Mouse (Mus musculus) lung, adult 2 months (tissue): ENCODE results near the gene Kbtbd4. TPM values are rescaled to one million over a fixed set of nuclear protein-coding genes. Genes with fewer than 3 reads are reported as not detected.
A peak's percentile ranks its signal among the peaks of the same experiment; 100 is the strongest.

Experiments used
- DNase-seq: peaks from one replicate; pipeline ENCODE4 v3.0.0; 2022
- H3K4me1 ChIP-seq: fragments of 200-500 bp; 2 replicates; pipeline ENCODE4 v1.6.1; 2011; ENCODE audit warnings: low read length; ENCODE audit not compliant: control insufficient read depth, insufficient read depth
- H3K4me3 ChIP-seq: fragments of 200-500 bp; replicated peaks from 2 replicates; pipeline ENCODE3; 2011; ENCODE audit warnings: low read depth, mild to moderate bottlenecking, control low read depth, low read length; ENCODE audit errors: extremely low read depth
- CTCF ChIP-seq: fragments of 200-500 bp; IDR thresholded peaks from 2 replicates; pipeline ENCODE4 v1.5.1; 2011; ENCODE audit warnings: mild to moderate bottlenecking, low read length, control low read depth; ENCODE audit not compliant: insufficient read depth
- POLR2A ChIP-seq: fragments of 200-500 bp; IDR thresholded peaks from 2 replicates; pipeline ENCODE4 v1.6.1; 2011; ENCODE audit warnings: low read depth, mild to moderate bottlenecking, control low read depth, low read length, borderline replicate concordance; ENCODE audit errors: extremely low read depth
- WGBS: fragments of 180-500 bp; shearing (Covaris S2); methylation state at CpG from one replicate; pipeline ENCODE4 v1.1.7; 2018; 5-methylcytosine and 5-hydroxymethylcytosine counted together
- polyA plus RNA-seq: library from polyadenylated mRNA; depleted of rRNA; stranded (reverse); fragments of >200 nt; gene quantifications from 2 replicates; pipeline ENCODE4 v1.2.3, GENCODE M21; 2012

Gene Kbtbd4
- polyA plus RNA-seq, 1 experiment: 15.6 TPM

DNA sequence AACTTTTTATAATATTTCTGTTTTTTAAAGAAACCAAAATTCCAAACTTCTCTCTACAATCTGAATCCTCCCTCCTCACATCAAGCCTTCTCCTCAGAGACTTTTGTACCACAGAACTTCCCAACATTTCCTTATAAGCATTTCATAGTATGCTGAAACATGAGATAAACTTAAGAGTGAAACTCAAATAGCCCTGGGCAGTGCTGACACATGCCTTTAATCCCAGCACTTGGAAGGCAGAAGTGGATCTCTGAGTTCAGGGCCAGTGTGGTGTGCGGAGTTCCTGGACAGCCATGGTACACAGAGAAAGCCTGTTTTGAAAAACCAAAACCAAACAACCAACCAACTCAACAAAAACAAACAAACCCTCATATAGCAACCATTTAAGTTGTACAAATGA is 16.6 kb downstream of the Kbtbd4 start:
- no peak for DNase-seq
- WGBS: 53% methylated on average over 1 of the region's 1 CpGs
- H3K4me3 ChIP-seq: no peak overlapping the region
- H3K4me1 ChIP-seq: peaks cover 6% of the 10 kb centered on the region
- TF ChIP-seq POLR2A: no peak
- no peak for TF ChIP-seq CTCF

DNA sequence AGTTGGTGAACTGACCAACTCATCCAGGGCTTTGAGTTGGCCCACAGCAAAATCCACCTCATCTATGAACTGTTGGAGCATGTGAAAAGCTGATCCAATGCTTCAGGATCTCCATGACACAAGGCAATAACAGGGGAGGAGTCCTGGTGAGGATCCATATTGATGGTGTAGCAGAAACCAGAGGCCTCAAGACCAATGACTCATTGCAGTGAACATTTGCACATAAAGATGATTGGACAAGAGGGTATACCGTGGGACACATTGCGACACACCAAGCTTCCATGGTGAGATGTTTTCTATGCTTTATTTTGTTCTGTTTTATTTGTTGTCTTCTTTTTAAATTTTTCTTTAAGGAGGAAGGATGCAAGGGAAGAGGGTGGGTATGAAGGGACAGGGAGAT is 18.1 kb downstream of the Kbtbd4 start:
- H3K4me1 ChIP-seq: no peaks in the 10 kb centered on the region
- no peak for DNase-seq
- no peak for TF ChIP-seq CTCF
- H3K4me3 ChIP-seq: no peak overlapping the region
- 90% methylated on average over 2 of the region's 2 CpGs for WGBS

DNA sequence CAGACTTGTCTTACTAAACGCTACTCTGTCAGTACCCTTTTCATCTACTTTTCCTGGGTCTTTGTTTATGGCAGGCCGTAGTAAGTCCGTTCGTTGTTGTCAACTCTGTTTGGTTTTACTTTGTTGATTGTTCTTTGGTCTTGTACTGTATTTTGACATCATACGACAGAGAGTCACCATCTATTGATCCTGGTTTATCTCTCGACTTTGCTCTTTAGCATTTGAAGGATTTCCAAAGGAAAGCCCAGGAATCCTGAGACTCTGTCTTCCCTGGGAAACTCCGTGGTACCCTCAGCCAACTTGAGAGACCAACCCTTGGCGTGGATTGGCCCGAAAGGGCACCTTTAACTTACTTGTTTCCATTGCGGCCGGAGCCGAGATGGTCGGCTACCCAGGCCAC is 24.0 kb downstream of the Kbtbd4 start:
- H3K4me1 ChIP-seq: no peaks in the 10 kb centered on the region
- H3K4me3 ChIP-seq: no peak overlapping the region
- DNase-seq: no peak
- 85% methylated on average over 13 of the region's 13 CpGs for WGBS
- TF ChIP-seq POLR2A (no peak), CTCF (no peak)

DNA sequence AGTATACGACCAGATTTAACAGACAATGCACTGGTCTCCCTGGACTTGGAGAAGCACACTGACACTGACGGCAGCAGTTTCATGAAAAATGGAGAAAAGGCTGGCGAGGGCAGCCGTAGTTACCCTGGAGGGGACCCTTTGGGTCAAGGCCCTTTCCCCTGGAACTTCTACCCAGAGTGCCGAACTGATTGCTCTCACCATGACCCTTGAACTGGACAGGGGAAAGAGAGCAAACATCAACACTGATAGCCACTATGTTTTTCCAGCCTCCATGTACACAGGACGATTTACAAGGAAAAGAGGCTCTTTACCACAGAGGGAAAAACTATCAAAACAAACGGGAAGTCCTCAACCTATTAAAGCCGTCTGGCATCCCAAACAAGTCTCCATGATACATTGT is 27.3 kb downstream of the Kbtbd4 start:
- DNase-seq: no peak
- Histone ChIP-seq H3K4me1 (no peaks in the 10 kb centered on the region), H3K4me3 (no peak overlapping the region)
- 52% methylated on average over 8 of the region's 8 CpGs for WGBS
- TF ChIP-seq POLR2A: no peak
- TF ChIP-seq CTCF: no peak

GRCm38 (mm10) chr2:90932273-90932672 is 27.7 kb downstream of the Kbtbd4 start:
- WGBS: 59% methylated on average over 2 of the region's 2 CpGs
- H3K4me3 ChIP-seq: no peak overlapping the region
- no peak for TF ChIP-seq CTCF
- no peak for TF ChIP-seq POLR2A
- no peak for DNase-seq
- H3K4me1 ChIP-seq: no peaks in the 10 kb centered on the region

DNA sequence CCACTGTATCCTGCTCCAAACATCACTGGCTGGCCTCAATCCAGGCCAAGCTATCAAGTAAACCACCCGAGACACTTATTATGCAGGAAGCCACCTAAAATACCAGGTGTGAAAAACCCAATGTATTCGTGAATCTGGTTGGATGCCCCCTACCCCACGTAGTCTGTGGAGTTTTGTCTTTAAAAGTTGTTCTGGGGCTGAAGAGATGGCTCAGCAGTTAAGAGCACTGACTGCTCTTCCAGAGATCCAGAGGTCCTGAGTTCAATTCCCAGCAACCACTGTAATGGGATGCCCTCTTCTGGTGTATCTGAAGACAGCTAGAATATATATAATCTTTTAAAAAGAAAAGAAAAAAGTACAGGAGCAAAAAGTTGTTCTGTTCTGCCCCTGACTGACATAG is 33.8 kb downstream of the Kbtbd4 start:
- Histone ChIP-seq H3K4me1 (peaks cover 11% of the 10 kb centered on the region), H3K4me3 (no peak overlapping the region)
- no peak for DNase-seq
- WGBS: 66% methylated on average over 3 of the region's 3 CpGs
- TF ChIP-seq POLR2A: no peak
- no peak for TF ChIP-seq CTCF

DNA sequence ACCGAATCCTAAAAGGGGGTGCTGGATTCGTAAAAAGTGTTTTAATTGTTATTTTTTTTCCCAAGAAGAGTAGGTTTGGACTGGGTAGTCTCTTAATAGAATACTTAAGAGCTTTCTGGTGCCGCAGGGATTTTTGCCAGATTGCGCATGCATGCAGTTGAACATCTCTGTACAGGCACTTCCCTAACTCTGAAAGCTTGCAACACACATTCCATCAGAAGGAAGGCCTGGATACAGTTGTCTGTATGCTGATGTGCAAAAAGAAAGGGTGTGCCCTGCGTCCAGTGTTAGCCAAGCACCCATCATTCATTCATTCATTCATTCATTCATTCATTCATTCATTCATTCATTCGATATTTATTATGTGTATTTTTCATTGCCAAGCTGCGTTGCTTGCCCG is 35.2 kb downstream of the Kbtbd4 start:
- TF ChIP-seq CTCF: no peak
- no peak for TF ChIP-seq POLR2A
- Histone ChIP-seq H3K4me1 (peaks cover 14% of the 10 kb centered on the region), H3K4me3 (peak overlapping the region; percentile 53)
- WGBS: 35% methylated on average over 8 of the region's 8 CpGs
- DNase-seq: no peak

GRCm38 (mm10) chr2:90940233-90941229 is 36.0 kb downstream of the Kbtbd4 start, which contains the start of gene Celf1:
Gene Celf1, plus strand, starts transcription at chr2:90940382.
- peak; percentile 78 for DNase-seq
- peak within 1 kb of the TSS; percentile 87 for H3K4me3 ChIP-seq
- WGBS: under 1% methylated on average over 100 of the region's 113 CpGs
- peak; percentile 33; the same call in 1 of the 2 replicates for TF ChIP-seq CTCF
- TF ChIP-seq POLR2A: 0 out of 2 replicates have a peak, but pooled peaks have one; percentile 28
- peaks cover 14% of the 10 kb centered on the region for H3K4me1 ChIP-seq

GRCm38 (mm10) chr2:90941744-90942143 is 37.2 kb downstream of the Kbtbd4 start:
- TF ChIP-seq POLR2A (no peak), CTCF (no peak)
- DNase-seq: no peak
- Histone ChIP-seq H3K4me3 (no peak overlapping the region), H3K4me1 (peaks cover 14% of the 10 kb centered on the region)
- WGBS: 46% methylated on average over 2 of the region's 2 CpGs

DNA sequence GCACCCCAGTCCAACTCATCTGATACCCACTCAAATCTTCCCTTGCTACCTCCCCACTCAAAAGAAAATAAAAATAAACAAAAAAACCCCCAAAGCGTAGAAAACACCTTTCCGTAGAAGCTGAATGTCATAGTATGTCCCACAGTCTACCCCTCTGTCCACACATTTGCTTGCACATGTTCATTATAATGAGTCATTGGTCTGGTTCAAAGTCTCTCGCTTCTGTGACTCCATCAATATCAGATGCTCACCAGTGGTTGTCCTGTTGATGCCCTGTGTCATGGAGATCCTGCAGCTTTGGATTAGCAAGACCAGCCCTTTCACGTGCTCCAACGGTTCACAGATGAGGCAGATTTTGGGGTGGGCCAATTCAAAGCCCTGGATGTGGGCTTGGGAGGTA is 45.6 kb downstream of the Kbtbd4 start:
- peaks cover 2% of the 10 kb centered on the region; the same call in 1 of the 2 replicates for H3K4me1 ChIP-seq
- no peak for DNase-seq
- WGBS: 86% methylated on average over 5 of the region's 5 CpGs
- no peak for TF ChIP-seq POLR2A
- TF ChIP-seq CTCF: no peak
- no peak overlapping the region for H3K4me3 ChIP-seq
